In genomic region chr2:147373667-147374007, GRCm38 (mm10) we compare ENCODE assay signal across 15 mouse cellular contexts. TPM values are rescaled to one million over a fixed set of nuclear protein-coding genes. Genes with fewer than 3 reads are reported as not detected.
DNase-seq lines count a peak whose midpoint lies in the region; ATAC-seq and TF ChIP-seq lines count a peak whose summit lies in the region.
"Had no signal": no experiment of that assay in that cellular context is flagged by ENCODE, and none has a peak within 500 bp of the region (broad histone marks: within the 10 kb centered on the region; RNA-seq: fewer than 3 reads in every experiment).

No protein-coding gene starts in this region.

- H3K79me2 ChIP-seq in heart, adult 2 months (replicated peaks; ENCODE audit: control insufficient read depth, insufficient read depth, low read length) = no peaks in the 10 kb centered on the region

- intact Hi-C loops in heart, adult 2 months (cut with DNase I) = loop anchor here (10.0 kb wide), 1 partner anchor 671 kb away; the partner anchor contains the start of gene Foxa2

- H3K4me2 ChIP-seq in heart, embryonic 13.5 days = 0 out of 2 replicates have a peak overlapping the region, but pooled peaks have one; percentile 4
- no peak overlapping the region for H3K4me2 ChIP-seq in neural tube, embryonic 15.5 days
- H3K4me2 ChIP-seq in embryonic facial prominence, embryonic 14.5 days (ENCODE audit: low read depth, low read length) = peak overlapping the region; percentile 5; the same call in 1 of the 2 replicates
- H3K4me2 ChIP-seq: embryonic facial prominence, embryonic 15.5 days; liver, embryonic 12.5 days had no signal

- H3K9ac ChIP-seq in heart, embryonic 13.5 days = no peak overlapping the region
- H3K9ac ChIP-seq in heart, adult 2 months (ENCODE audit: low read depth, low read length) = no peak overlapping the region
- no peak overlapping the region for H3K9ac ChIP-seq in neural tube, embryonic 15.5 days (replicated peaks)
- H3K9ac ChIP-seq in embryonic facial prominence, embryonic 14.5 days (ENCODE audit: low read depth, low read length) = no peak overlapping the region
- H3K9ac ChIP-seq: embryonic facial prominence, embryonic 15.5 days; liver, embryonic 12.5 days had no signal

- H3K4me3 ChIP-seq in heart, embryonic 13.5 days = peak overlapping the region; percentile 13; the same call in 1 of the 2 replicates
- no peak overlapping the region for H3K4me3 ChIP-seq in heart, adult 2 months
- no peak overlapping the region for H3K4me3 ChIP-seq in neural tube, embryonic 15.5 days (replicated peaks)
- H3K4me3 ChIP-seq in embryonic facial prominence, embryonic 14.5 days (ENCODE audit: low read depth, low read length) = no peak overlapping the region
- H3K4me3 ChIP-seq: embryonic facial prominence, embryonic 15.5 days; liver, embryonic 12.5 days had no signal

- H3K9me3 ChIP-seq in heart, embryonic 13.5 days = no peaks in the 10 kb centered on the region
- no peaks in the 10 kb centered on the region for H3K9me3 ChIP-seq in neural tube, embryonic 15.5 days (replicated peaks)
- H3K9me3 ChIP-seq in embryonic facial prominence, embryonic 14.5 days (ENCODE audit: control insufficient read depth, low read length) = no peaks in the 10 kb centered on the region
- H3K9me3 ChIP-seq: embryonic facial prominence, embryonic 15.5 days; liver, embryonic 12.5 days had no signal

- no peak for TF ChIP-seq CTCF in heart, adult 2 months (IDR thresholded peaks at IDR 0.05)

- peaks cover 5% of the 10 kb centered on the region; the same call in 1 of the 2 replicates for H3K4me1 ChIP-seq in heart, embryonic 13.5 days
- no peaks in the 10 kb centered on the region for H3K4me1 ChIP-seq in heart, adult 2 months (ENCODE audit: control insufficient read depth, insufficient read depth, low read length)
- no peaks in the 10 kb centered on the region for H3K4me1 ChIP-seq in neural tube, embryonic 15.5 days
- no peaks in the 10 kb centered on the region for H3K4me1 ChIP-seq in embryonic facial prominence, embryonic 14.5 days (ENCODE audit: control insufficient read depth, insufficient read depth, low read length)
- H3K4me1 ChIP-seq: liver, embryonic 12.5 days had no signal

- peaks cover 92% of the 10 kb centered on the region for H3K27me3 ChIP-seq in heart, embryonic 13.5 days (replicated peaks)
- H3K27me3 ChIP-seq in heart, adult 2 months (ENCODE audit: control insufficient read depth, insufficient read depth, low read length) = peaks cover 10% of the 10 kb centered on the region
- peaks cover 88% of the 10 kb centered on the region for H3K27me3 ChIP-seq in neural tube, embryonic 15.5 days (replicated peaks)
- peaks cover 90% of the 10 kb centered on the region for H3K27me3 ChIP-seq in embryonic facial prominence, embryonic 14.5 days (replicated peaks; ENCODE audit: control insufficient read depth, insufficient read depth, low read length)

- TF ChIP-seq EP300 in heart, adult 2 months (IDR thresholded peaks at IDR 0.05; ENCODE audit: insufficient read depth, low read depth, low read length) = no peak

- ATAC-seq in heart, embryonic 13.5 days (ENCODE audit: extremely low read depth, insufficient number of reproducible peaks, low FRiP score, low TSS enrichment) = no peak
- ATAC-seq in neural tube, embryonic 15.5 days (ENCODE audit: low FRiP score) = no peak
- no peak for ATAC-seq in embryonic facial prominence, embryonic 14.5 days (ENCODE audit: low read depth)
- ATAC-seq: liver, embryonic 12.5 days had no signal

- no peak for DNase-seq in heart, adult 2 months
- peak; percentile 70 for DNase-seq in neural tube, embryonic 10.5 days (ENCODE audit: extremely low spot score, low spot score)
- DNase-seq in embryonic facial prominence, embryonic 14.5 days (ENCODE audit: low spot score) = no peak
- no peak for DNase-seq in gastrocnemius, adult 18-20 months (ENCODE audit: low spot score)
- no peak for DNase-seq in urinary bladder, adult 2 months (ENCODE audit: low spot score)
- DNase-seq: cerebellum, adult 18-20 months; kidney, adult 2 months; layer of hippocampus, postnatal 36 days; spleen, adult 18-20 months; thymus, adult 18-20 months had no signal

- WGBS in heart, embryonic 13.5 days = 1% methylated on average over 19 of the region's 19 CpGs
- WGBS in heart, adult 2 months = 2% methylated on average over 19 of the region's 19 CpGs
- under 1% methylated on average over 19 of the region's 19 CpGs for WGBS in neural tube, embryonic 15.5 days
- 10% methylated on average over 7 of the region's 19 CpGs for WGBS in embryonic facial prominence, embryonic 14.5 days

- no peak overlapping the region for H3K27ac ChIP-seq in heart, embryonic 13.5 days (replicated peaks)
- no peak overlapping the region for H3K27ac ChIP-seq in heart, adult 2 months
- no peak overlapping the region for H3K27ac ChIP-seq in neural tube, embryonic 15.5 days (replicated peaks)
- no peak overlapping the region for H3K27ac ChIP-seq in embryonic facial prominence, embryonic 14.5 days (replicated peaks; ENCODE audit: low read depth, low read length)
- H3K27ac ChIP-seq: embryonic facial prominence, embryonic 15.5 days; liver, embryonic 12.5 days had no signal

- no peak for TF ChIP-seq POLR2A in heart, adult 2 months (IDR thresholded peaks at IDR 0.05; ENCODE audit: insufficient read depth, low read depth, low read length)

- H3K36me3 ChIP-seq in heart, embryonic 13.5 days = no peaks in the 10 kb centered on the region
- H3K36me3 ChIP-seq in heart, adult 2 months (ENCODE audit: control insufficient read depth, insufficient read depth, low read length) = no peaks in the 10 kb centered on the region
- H3K36me3 ChIP-seq in neural tube, embryonic 15.5 days = no peaks in the 10 kb centered on the region
- no peaks in the 10 kb centered on the region for H3K36me3 ChIP-seq in embryonic facial prominence, embryonic 14.5 days (ENCODE audit: control insufficient read depth, insufficient read depth, low read length)
- H3K36me3 ChIP-seq: embryonic facial prominence, embryonic 15.5 days; liver, embryonic 12.5 days had no signal

RNA-seq across cellular contexts. Expression of gene Pax1, which starts 11.9 kb away (rescaled TPM):
- polyA plus RNA-seq in heart, embryonic 13.5 days (2015; fragmentation: Nextera tagmentation; extraction: Ambion mirVana) = 0.09 and 1.4 TPM in 2 replicates
- total RNA-seq in heart, adult 2 months (2021) = not detected
- polyA plus RNA-seq in heart, adult 2 months (2012; rRNA removed) = 0.08 and 0.12 TPM in 2 replicates
- polyA plus RNA-seq in neural tube, embryonic 15.5 days (2015; fragmentation: Nextera tagmentation; extraction: Ambion mirVana) = 0.74 and 20.4 TPM in 2 replicates
- polyA plus RNA-seq in embryonic facial prominence, embryonic 14.5 days (2014; fragmentation: Nextera tagmentation; extraction: Ambion mirVana) = 7.3 and 9.3 TPM in 2 replicates
- not detected for total RNA-seq in gastrocnemius, adult 18-20 months (2021)
- polyA plus RNA-seq in urinary bladder, adult 2 months (2012; rRNA removed) = 0.03 TPM in 1 of 2 replicates, not detected in the other
- total RNA-seq: layer of hippocampus, postnatal 36 days had no signal
- polyA plus RNA-seq: heart, postnatal 0 days; liver, embryonic 12.5 days had no signal
